Mouse (Mus musculus): ENCODE results near the gene Akap13.

GRCm38 (mm10) chr7:75641415-75642177 is 186.3 kb downstream of the Akap13 start:
- no peak for TF ChIP-seq CTCF (IDR thresholded peaks at IDR 0.05; ENCODE audit: low read depth)
- no peak for TF ChIP-seq EP300 (IDR thresholded peaks at IDR 0.05; ENCODE audit: low read depth)
